Mouse (Mus musculus) regulatory T cell (primary cell): ENCODE results near the gene Prpf3.
"Not testable (repeated sequence)": the region's sequence is repeated elsewhere in the genome, so short reads cannot be mapped to it uniquely, and the experiment has no call there.

Experiments used
- in situ Hi-C: fragments of 300-600 bp; cut with MboI, MseI; formaldehyde crosslinking; loops from one replicate; pipeline ENCODE4 v1.15.1; 2025; ENCODE audit warnings: high pct_unique_total_duplicates

Gene Prpf3

GRCm38 (mm10) chr3:95855502-95856089 lies at the start of gene Prpf3:
Prpf3 (minus strand) TSS chr3:95855885.
- in situ Hi-C loops = no loop called here

- in situ Hi-C loops = loop anchor here (5.0 kb wide), 1 partner anchor 37 kb away; no protein-coding TSS in a partner anchor
Observed at GRCm38 (mm10) chr3:95904568-95904967, 48.9 kb upstream of the Prpf3 start, which contains the start of gene Car14. Car14 (minus strand) TSS chr3:95904691.

GRCm38 (mm10) chr3:95903753-95904502 lies 48.2 kb upstream of the Prpf3 start:
- in situ Hi-C loops = loop anchor here (5.0 kb wide), 1 partner anchor 37 kb away; no protein-coding TSS in a partner anchor

- in situ Hi-C loops = loop anchor here (5.0 kb wide), 1 partner anchor 35 kb away; no protein-coding TSS in a partner anchor
Observed at GRCm38 (mm10) chr3:95902643-95903042, 47.0 kb upstream of the Prpf3 start.

- in situ Hi-C loops = loop anchor here (5.0 kb wide), 1 partner anchor 35 kb away; no protein-coding TSS in a partner anchor
Observed at GRCm38 (mm10) chr3:95902373-95902625, 46.6 kb upstream of the Prpf3 start.

GRCm38 (mm10) chr3:95901616-95902372 lies 46.1 kb upstream of the Prpf3 start:
- in situ Hi-C loops = loop anchor here (5.0 kb wide), 1 partner anchor 34 kb away; no protein-coding TSS in a partner anchor

- in situ Hi-C loops = loop anchor here (5.0 kb wide), 1 partner anchor 33 kb away; no protein-coding TSS in a partner anchor
Observed at GRCm38 (mm10) chr3:95899800-95900524, 44.3 kb upstream of the Prpf3 start.

- in situ Hi-C loops = not testable (repeated sequence)
Observed at GRCm38 (mm10) chr3:95895501-95895900, 39.8 kb upstream of the Prpf3 start.

GRCm38 (mm10) chr3:95894317-95895160 lies 38.9 kb upstream of the Prpf3 start:
- in situ Hi-C loops = no loop called here

GRCm38 (mm10) chr3:95893606-95894316 lies 38.1 kb upstream of the Prpf3 start, which contains the start of gene Aph1a:
Aph1a (plus strand) TSS chr3:95893969.
- in situ Hi-C loops = not testable (repeated sequence)

- in situ Hi-C loops = no loop called here
Observed at GRCm38 (mm10) chr3:95893126-95893525, 37.4 kb upstream of the Prpf3 start.

GRCm38 (mm10) chr3:95892066-95893052 lies 36.7 kb upstream of the Prpf3 start:
- in situ Hi-C loops = no loop called here

GRCm38 (mm10) chr3:95891211-95892065 lies 35.8 kb upstream of the Prpf3 start, which contains the start of gene BC028528:
BC028528 (minus strand) TSS chr3:95892005.
- in situ Hi-C loops = no loop called here

GRCm38 (mm10) chr3:95889664-95890063 lies 34.0 kb upstream of the Prpf3 start:
- in situ Hi-C loops = no loop called here

- in situ Hi-C loops = no loop called here
Observed at GRCm38 (mm10) chr3:95887596-95887995, 31.9 kb upstream of the Prpf3 start.

- in situ Hi-C loops = no loop called here
Observed at GRCm38 (mm10) chr3:95884400-95884799, 28.7 kb upstream of the Prpf3 start.

GRCm38 (mm10) chr3:95882816-95883425 lies 27.2 kb upstream of the Prpf3 start:
- in situ Hi-C loops = no loop called here
